Mouse (Mus musculus): ENCODE data around the gene Vmn2r82.
"Not testable (repeated sequence)": the region's sequence is repeated elsewhere in the genome, so short reads cannot be mapped to it uniquely, and the experiment has no call there.

DNA sequence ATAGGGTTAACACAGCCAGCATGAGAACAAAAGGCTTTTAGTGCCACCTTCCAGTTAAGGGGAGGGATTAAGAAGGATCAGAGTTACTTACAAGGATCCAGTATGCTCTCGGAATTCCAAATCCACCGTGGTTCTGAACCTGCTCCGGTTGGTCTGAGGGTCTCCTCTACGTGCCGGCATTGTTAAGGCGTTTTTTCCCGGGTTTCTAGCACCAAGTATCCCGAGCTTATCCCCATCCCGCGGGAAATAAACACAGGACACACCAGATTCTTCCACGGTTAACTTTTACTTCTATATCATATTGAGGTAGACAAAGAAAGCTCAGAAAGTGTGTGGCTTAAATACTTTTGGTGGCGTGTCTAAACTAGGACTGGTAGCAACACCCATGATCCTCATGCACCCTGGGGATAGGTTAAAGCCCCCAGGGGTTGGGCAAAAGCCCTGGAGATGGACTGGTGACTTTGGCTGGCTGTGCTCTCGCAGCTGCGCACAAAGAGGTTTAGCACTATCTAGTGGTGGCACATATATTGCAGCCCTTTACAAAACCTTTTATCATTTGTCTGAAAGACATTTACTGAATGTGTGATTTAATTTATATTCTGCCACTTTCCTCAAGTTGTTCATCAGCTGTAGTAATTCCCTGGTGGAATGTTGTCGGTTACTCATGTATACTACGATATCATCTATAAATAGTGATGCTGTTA, 34.1 kb upstream of the Vmn2r82 start:
- not testable (repeated sequence) for TF ChIP-seq CTCF (IDR thresholded peaks at IDR 0.05; ENCODE audit: borderline replicate concordance, insufficient read depth, low read length); POLR2A (IDR thresholded peaks at IDR 0.05; ENCODE audit: low read depth, low read length)

Data from embryonic fibroblast, embryonic 13.5 days (primary cell).